In the genomic region with DNA sequence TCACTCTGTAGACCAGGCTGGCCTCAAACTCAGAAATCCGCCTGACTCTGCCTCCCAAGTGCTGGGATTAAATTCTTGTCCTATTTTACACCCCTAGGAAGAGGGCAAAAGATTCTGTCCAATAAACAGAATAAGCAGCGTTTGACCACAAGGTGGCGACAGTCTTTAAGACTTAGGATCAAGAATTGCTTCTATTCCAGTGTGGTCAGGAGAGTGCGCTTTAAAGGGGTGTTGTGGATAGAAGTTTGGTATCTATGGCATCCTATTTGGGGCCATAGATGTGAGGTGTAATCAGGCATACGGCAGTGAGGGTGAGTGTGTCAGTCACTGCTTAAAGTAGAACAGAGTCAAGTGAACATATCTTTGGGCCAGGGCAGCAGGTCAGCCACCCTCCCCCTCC, we compare ENCODE assay signal across 8 mouse cellular contexts. TPM values are rescaled to one million over a fixed set of nuclear protein-coding genes. Genes with fewer than 3 reads are reported as not detected.
DNase-seq lines count a peak whose midpoint lies in the region; ATAC-seq and TF ChIP-seq lines count a peak whose summit lies in the region.

No protein-coding gene starts in this region.

- no peak overlapping the region for H3K9ac ChIP-seq in heart, adult 2 months (ENCODE audit: low read depth, low read length)
- no peak overlapping the region for H3K9ac ChIP-seq in heart, embryonic 12.5 days
- no peak overlapping the region for H3K9ac ChIP-seq in hindbrain, embryonic 11.5 days (ENCODE audit: low read depth, low read length)

- no peaks in the 10 kb centered on the region for H3K27me3 ChIP-seq in heart, adult 2 months (ENCODE audit: control insufficient read depth, insufficient read depth, low read length)
- peaks cover 5% of the 10 kb centered on the region; the same call in 1 of the 2 replicates for H3K27me3 ChIP-seq in heart, embryonic 12.5 days (replicated peaks)
- H3K27me3 ChIP-seq in forebrain, embryonic 10.5 days (ENCODE audit: poor library complexity, severe bottlenecking) = no peaks in the 10 kb centered on the region
- H3K27me3 ChIP-seq in hindbrain, embryonic 11.5 days (ENCODE audit: control insufficient read depth, insufficient read depth, low read length) = no peaks in the 10 kb centered on the region

- TF ChIP-seq EP300 in heart, adult 2 months (IDR thresholded peaks at IDR 0.05; ENCODE audit: insufficient read depth, low read depth, low read length) = no peak

- no peak for ATAC-seq in heart, embryonic 12.5 days (ENCODE audit: insufficient number of reproducible peaks, low FRiP score)
- no peak for ATAC-seq in hindbrain, embryonic 11.5 days (ENCODE audit: low FRiP score)
- peak; percentile 59 for ATAC-seq in megakaryocyte, adult 5-6 weeks (ENCODE audit: poor library complexity, severe bottlenecking)

- H3K4me2 ChIP-seq in heart, embryonic 12.5 days = no peak overlapping the region
- no peak overlapping the region for H3K4me2 ChIP-seq in hindbrain, embryonic 11.5 days (replicated peaks; ENCODE audit: low read depth, low read length)

- H3K4me3 ChIP-seq in heart, adult 2 months = no peak overlapping the region
- no peak overlapping the region for H3K4me3 ChIP-seq in heart, embryonic 12.5 days
- no peak overlapping the region for H3K4me3 ChIP-seq in forebrain, embryonic 10.5 days
- no peak overlapping the region for H3K4me3 ChIP-seq in hindbrain, embryonic 11.5 days (ENCODE audit: low read depth, low read length)

- H3K36me3 ChIP-seq in heart, adult 2 months (ENCODE audit: control insufficient read depth, insufficient read depth, low read length) = no peaks in the 10 kb centered on the region
- no peaks in the 10 kb centered on the region for H3K36me3 ChIP-seq in heart, embryonic 12.5 days
- no peaks in the 10 kb centered on the region for H3K36me3 ChIP-seq in forebrain, embryonic 10.5 days (replicated peaks)
- no peaks in the 10 kb centered on the region for H3K36me3 ChIP-seq in hindbrain, embryonic 11.5 days (ENCODE audit: control insufficient read depth, insufficient read depth, low read length)

- H3K79me2 ChIP-seq in heart, adult 2 months (replicated peaks; ENCODE audit: control insufficient read depth, insufficient read depth, low read length) = no peaks in the 10 kb centered on the region

- WGBS in heart, adult 2 months = 12% methylated on average over 5 of the region's 5 CpGs
- WGBS in heart, embryonic 12.5 days = 19% methylated on average over 5 of the region's 5 CpGs
- WGBS in forebrain, embryonic 10.5 days = 33% methylated on average over 5 of the region's 5 CpGs
- 30% methylated on average over 5 of the region's 5 CpGs for WGBS in hindbrain, embryonic 11.5 days

- peak; percentile 50 to 63 for DNase-seq in heart, adult 2 months
- peak; percentile 90 for DNase-seq in brain, embryonic 14.5 days (ENCODE audit: low read depth)
- peak; percentile 57 for DNase-seq in forebrain, embryonic 10.5 days (ENCODE audit: extremely low spot score, low spot score)
- DNase-seq in hindbrain, embryonic 11.5 days (ENCODE audit: low spot score) = peak; percentile 88
- peak; percentile 46 to 75 for DNase-seq in layer of hippocampus, adult 8-10 months (ENCODE audit: low spot score in 2 of 2)
- peak; percentile 18 for DNase-seq in spleen, adult 12 weeks (ENCODE audit: low spot score)

- H3K4me1 ChIP-seq in heart, adult 2 months (ENCODE audit: control insufficient read depth, insufficient read depth, low read length) = no peaks in the 10 kb centered on the region; the same call in 1 of the 2 replicates
- H3K4me1 ChIP-seq in heart, embryonic 12.5 days (replicated peaks) = peaks cover 15% of the 10 kb centered on the region
- no peaks in the 10 kb centered on the region for H3K4me1 ChIP-seq in forebrain, embryonic 10.5 days
- H3K4me1 ChIP-seq in hindbrain, embryonic 11.5 days (replicated peaks; ENCODE audit: control insufficient read depth, insufficient read depth, low read length) = no peaks in the 10 kb centered on the region

- TF ChIP-seq POLR2A in heart, adult 2 months (IDR thresholded peaks at IDR 0.05; ENCODE audit: insufficient read depth, low read depth, low read length) = no peak
- no peak for TF ChIP-seq POLR2A in brain, embryonic 14.5 days (IDR thresholded peaks at IDR 0.05; ENCODE audit: borderline replicate concordance, extremely low read depth, insufficient read depth, insufficient read length, poor library complexity, severe bottlenecking)

- H3K9me3 ChIP-seq in heart, embryonic 12.5 days (replicated peaks) = peaks cover 2% of the 10 kb centered on the region; the same call in 1 of the 2 replicates
- peaks cover 1% of the 10 kb centered on the region; the same call in 1 of the 2 replicates for H3K9me3 ChIP-seq in forebrain, embryonic 10.5 days
- H3K9me3 ChIP-seq in hindbrain, embryonic 11.5 days (ENCODE audit: control insufficient read depth, low read length) = no peaks in the 10 kb centered on the region

- H3K27ac ChIP-seq in heart, adult 2 months = no peak overlapping the region
- no peak overlapping the region for H3K27ac ChIP-seq in heart, embryonic 12.5 days (ENCODE audit: poor library complexity, severe bottlenecking)
- H3K27ac ChIP-seq in forebrain, embryonic 10.5 days = no peak overlapping the region
- no peak overlapping the region for H3K27ac ChIP-seq in hindbrain, embryonic 11.5 days (ENCODE audit: low read depth, low read length)

- intact Hi-C loops in heart, adult 2 months (cut with DNase I) = loop anchor here (1.0 to 2.0 kb wide), 3 partner anchors 19 to 352 kb away; no protein-coding TSS in a partner anchor

- peak; percentile 84 for TF ChIP-seq CTCF in heart, adult 2 months (IDR thresholded peaks at IDR 0.05)
- TF ChIP-seq CTCF in brain, embryonic 14.5 days (IDR thresholded peaks at IDR 0.05; ENCODE audit: borderline replicate concordance, extremely low read depth, insufficient read depth, insufficient read length) = peak; percentile 69; the same call in 1 of the 2 replicates

RNA-seq across cellular contexts. Expression of a gene that starts 9.5 kb away (rescaled TPM):
- not detected for total RNA-seq in heart, adult 2 months (2021)
- polyA plus RNA-seq in heart, adult 2 months (2012; rRNA removed) = not detected in 2 replicates
- polyA plus RNA-seq in heart, embryonic 12.5 days (2016; fragmentation: Nextera tagmentation; extraction: Ambion mirVana) = not detected in 2 replicates
- not detected in 2 replicates for polyA plus RNA-seq in brain, embryonic 14.5 days (2012; rRNA removed)
- polyA plus RNA-seq in forebrain, embryonic 10.5 days (2016; fragmentation: Nextera tagmentation; extraction: Ambion mirVana) = not detected in 2 replicates
- polyA plus RNA-seq in hindbrain, embryonic 11.5 days (2014; fragmentation: Nextera tagmentation; extraction: Ambion mirVana) = not detected in 2 replicates
- not detected for total RNA-seq in layer of hippocampus, adult 8-10 months (2022)
- total RNA-seq in megakaryocyte, adult 5-6 weeks (2015) = not detected in 2 replicates
- not detected in 2 replicates for total RNA-seq in megakaryocyte, adult 5-6 weeks (2017)

RNA-seq across cellular contexts. Expression of a gene that starts 33.6 kb away (rescaled TPM):
- total RNA-seq in heart, adult 2 months (2021) = 10 to 100 TPM; 23.0 to 27.6 TPM
- 9.0 and 19.7 TPM in 2 replicates for polyA plus RNA-seq in heart, adult 2 months (2012; rRNA removed)
- polyA plus RNA-seq in heart, embryonic 12.5 days (2016; fragmentation: Nextera tagmentation; extraction: Ambion mirVana) = 13.6 and 14.5 TPM in 2 replicates
- 17.3 and 24.5 TPM in 2 replicates for polyA plus RNA-seq in brain, embryonic 14.5 days (2012; rRNA removed)
- polyA plus RNA-seq in forebrain, embryonic 10.5 days (2016; fragmentation: Nextera tagmentation; extraction: Ambion mirVana) = 9.8 and 9.9 TPM in 2 replicates
- 11.0 and 13.9 TPM in 2 replicates for polyA plus RNA-seq in hindbrain, embryonic 11.5 days (2014; fragmentation: Nextera tagmentation; extraction: Ambion mirVana)
- 100 to 1,000 TPM; 120 to 157 (median 137) TPM for total RNA-seq in layer of hippocampus, adult 8-10 months (2022)
- 8.8 and 12.4 TPM in 2 replicates for total RNA-seq in megakaryocyte, adult 5-6 weeks (2015)
- total RNA-seq in megakaryocyte, adult 5-6 weeks (2017) = 8.5 and 9.9 TPM in 2 replicates

Comparison
In these comparisons a context has a peak if more than half of its experiments do, and no peak if none do; other contexts are left out.
1. DNase-seq: peak in every context shown above with its lines; median percentile 90 in brain, embryonic 14.5 days; 88 in hindbrain, embryonic 11.5 days; 60 in layer of hippocampus, adult 8-10 months; 57 in forebrain, embryonic 10.5 days; 56 in heart, adult 2 months; 18 in spleen, adult 12 weeks.